Mouse (Mus musculus): ENCODE results near the gene Zfp213. TPM values are rescaled to one million over a fixed set of nuclear protein-coding genes. Genes with fewer than 3 reads are reported as not detected.
"Not testable (repeated sequence)": the region's sequence is repeated elsewhere in the genome, so short reads cannot be mapped to it uniquely, and the experiment has no call there.

The Zfp213 gene
- polyA plus RNA-seq, 1 experiment: 11.2 TPM

DNA sequence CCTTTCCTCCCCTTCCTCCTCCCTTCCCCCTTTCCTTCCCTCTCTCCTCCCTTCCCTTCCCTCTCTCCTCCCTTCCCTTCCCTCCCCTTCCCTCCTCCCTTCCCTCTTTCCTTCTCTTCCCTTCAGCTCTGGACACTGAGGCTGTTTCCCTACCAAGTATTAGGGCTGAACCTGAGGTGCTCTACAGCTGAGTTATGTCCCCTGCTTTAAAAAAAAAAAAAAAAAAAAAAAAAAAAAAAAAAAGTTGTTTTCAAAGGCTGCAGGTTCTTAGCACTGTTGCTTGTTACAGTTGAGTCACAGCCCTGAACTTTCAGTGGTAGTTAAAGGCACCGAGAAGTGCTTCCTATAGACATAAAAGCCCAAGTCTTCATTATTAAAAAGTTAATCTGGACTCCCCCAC lies 32.6 kb downstream of the Zfp213 start:
- not testable (repeated sequence) for DNase-seq (ENCODE audit: low read depth, low spot score)
- WGBS: 29% methylated on average over 1 of the region's 1 CpGs

DNA sequence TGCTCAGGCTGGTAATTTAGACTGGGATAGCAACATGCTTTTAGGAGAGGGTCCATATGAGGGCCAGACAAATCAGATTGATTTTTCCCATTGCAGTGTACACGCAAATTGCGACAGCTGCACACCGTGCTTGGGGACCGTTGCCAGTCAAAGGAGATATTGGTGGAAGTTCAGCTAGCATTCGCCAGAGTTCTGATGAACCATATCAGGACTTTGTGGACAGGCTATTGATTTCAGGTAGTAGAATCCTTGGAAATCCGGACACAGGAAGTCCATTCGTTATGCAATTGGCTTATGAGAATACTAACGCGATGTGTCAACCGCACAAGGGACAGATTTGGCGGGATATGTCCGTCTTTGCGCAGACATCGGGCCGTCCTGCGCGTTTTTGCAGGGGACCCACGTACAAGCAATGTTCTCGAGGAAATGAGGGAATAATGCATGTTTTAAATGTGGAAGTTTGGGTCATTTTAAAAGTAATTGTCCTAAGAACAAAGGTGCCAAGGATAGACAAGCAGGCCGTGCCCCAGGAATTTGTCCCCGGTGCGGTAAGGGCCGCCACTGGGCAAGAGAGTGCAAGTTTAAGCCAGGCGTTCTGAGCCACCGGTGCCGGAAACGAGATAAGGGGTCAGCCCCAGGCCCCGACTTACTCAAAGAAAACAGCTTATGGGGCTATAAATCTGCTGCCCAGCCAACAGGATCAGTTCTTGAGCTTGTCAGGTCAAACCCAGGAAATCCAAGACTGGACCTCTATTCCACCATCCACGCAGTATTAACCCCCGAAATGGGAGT lies 40.9 kb downstream of the Zfp213 start:
- not testable (repeated sequence) for DNase-seq (ENCODE audit: low read depth, low spot score)
- WGBS: 68% methylated on average over 30 of the region's 30 CpGs

DNA sequence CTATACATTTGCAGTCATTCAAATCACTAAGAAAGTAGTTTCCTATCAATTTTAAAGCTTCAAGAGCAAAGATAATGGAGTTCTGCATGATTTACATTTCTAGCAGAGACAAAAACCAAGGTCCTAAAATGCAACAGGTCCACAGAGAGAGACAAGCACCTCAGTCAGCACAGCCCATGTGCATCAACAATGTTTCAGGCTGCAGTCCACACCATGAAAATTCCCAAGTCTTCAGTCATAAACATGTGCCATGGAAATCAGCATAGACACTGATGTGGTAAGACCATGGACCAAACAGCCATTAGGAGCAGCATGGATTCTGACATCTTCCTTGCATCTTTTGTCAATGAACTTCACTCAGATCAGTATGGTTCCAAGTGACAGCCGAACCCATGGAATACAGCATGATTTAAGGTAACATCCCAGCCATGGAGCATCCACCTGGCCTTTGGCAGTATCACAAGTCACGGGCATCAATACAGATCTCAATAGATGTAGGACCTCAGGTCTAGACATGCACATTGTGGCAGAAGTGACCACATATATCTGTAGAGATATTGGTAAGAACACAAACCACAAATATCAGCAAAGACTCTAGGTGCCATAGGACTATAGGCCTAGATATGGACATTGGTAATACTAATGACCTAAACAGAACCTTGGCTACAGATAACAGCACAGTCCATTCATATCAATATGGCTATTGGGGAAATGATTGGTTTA lies 45.2 kb downstream of the Zfp213 start:
- no peak for DNase-seq (ENCODE audit: low read depth, low spot score)
- WGBS: 72% methylated on average over 2 of the region's 2 CpGs

Other genes starting within 250 kb of the Zfp213 start
- gene Vmn2r115, start 220.5 kb downstream of the Zfp213 start, polyA plus RNA-seq (2012; rRNA removed): not detected in 2 replicates
- gene Vmn2r116, start 179.6 kb downstream of the Zfp213 start, polyA plus RNA-seq (2012; rRNA removed): not detected in 2 replicates
- not detected in 2 replicates for gene Vmn2r117, start 84.5 kb downstream of the Zfp213 start, polyA plus RNA-seq (2012; rRNA removed)
- gene Zfp13, start 35.2 kb upstream of the Zfp213 start, polyA plus RNA-seq (2012; rRNA removed): 4.4 and 5.5 TPM in 2 replicates
- not detected in 2 replicates for gene Zscan10, start 36.6 kb upstream of the Zfp213 start, polyA plus RNA-seq (2012; rRNA removed)
- 0.41 and 0.67 TPM in 2 replicates for gene Mmp25, start 81.0 kb upstream of the Zfp213 start, polyA plus RNA-seq (2012; rRNA removed)
- gene Bicdl2, start 96.3 kb upstream of the Zfp213 start, polyA plus RNA-seq (2012; rRNA removed): 6.1 and 6.4 TPM in 2 replicates
- gene Hcfc1r1, start 109.4 kb upstream of the Zfp213 start, polyA plus RNA-seq (2012; rRNA removed): 197 and 204 TPM in 2 replicates
- gene Thoc6, start 109.6 kb upstream of the Zfp213 start, polyA plus RNA-seq (2012; rRNA removed): 27.1 and 28.7 TPM in 2 replicates
- 8.1 and 8.4 TPM in 2 replicates for gene Tnfrsf12a, start 113.2 kb upstream of the Zfp213 start, polyA plus RNA-seq (2012; rRNA removed)
- not detected in 2 replicates for gene Cldn6, start 115.0 kb upstream of the Zfp213 start, polyA plus RNA-seq (2012; rRNA removed)
- 0.15 TPM in 1 of 2 replicates, not detected in the other for gene Cldn9, start 119.8 kb upstream of the Zfp213 start, polyA plus RNA-seq (2012; rRNA removed)
- 0.02 and 0.03 TPM in 2 replicates for gene 1520401A03Rik, start 158.5 kb upstream of the Zfp213 start, polyA plus RNA-seq (2012; rRNA removed)
- gene Pkmyt1, start 162.1 kb upstream of the Zfp213 start, polyA plus RNA-seq (2012; rRNA removed): 41.2 and 45.7 TPM in 2 replicates
- 155 and 162 TPM in 2 replicates for gene Paqr4, start 176.6 kb upstream of the Zfp213 start, polyA plus RNA-seq (2012; rRNA removed)
- 3.1 and 3.5 TPM in 2 replicates for gene Kremen2, start 181.6 kb upstream of the Zfp213 start, polyA plus RNA-seq (2012; rRNA removed)
- gene Flywch1, start 207.4 kb upstream of the Zfp213 start, polyA plus RNA-seq (2012; rRNA removed): 27.3 and 34.9 TPM in 2 replicates
- 4.5 and 6.5 TPM in 2 replicates for gene Flywch2, start 221.8 kb upstream of the Zfp213 start, polyA plus RNA-seq (2012; rRNA removed)
- 284 and 419 TPM in 2 replicates for gene Srrm2, start 226.3 kb upstream of the Zfp213 start, polyA plus RNA-seq (2012; rRNA removed)

Data from large intestine, adult 2 months (tissue).